Mouse (Mus musculus) MEL (cell line): ENCODE data around the gene Ppp2r5b. TPM values are rescaled to one million over a fixed set of nuclear protein-coding genes. Genes with fewer than 3 reads are reported as not detected.
A peak's percentile ranks its signal among the peaks of the same experiment; 100 is the strongest.

ENCODE experiments used
- DNase-seq: peaks from one replicate; pipeline ENCODE4 v3.0.0; 2011; ENCODE audit warnings: low read depth, low spot score
- H3K27ac ChIP-seq: 2 replicates; pipeline ENCODE4 v1.5.1; 2012; ENCODE audit warnings: low read depth, mild to moderate bottlenecking, control low read depth, low read length, moderate library complexity; ENCODE audit not compliant: control insufficient read depth
- H3K27me3 ChIP-seq, 2 experiments: fragments of 150-350 bp in 1 of 2; sonication (generic) in 1 of 2; 2 replicates each; pipeline ENCODE4 v1.6.1; 2012; ENCODE audit warnings: low read length in 2 of 2, mild to moderate bottlenecking in 2 of 2, improper control_type of control experiment in 1 of 2, moderate library complexity in 1 of 2; ENCODE audit not compliant: insufficient read depth in 2 of 2, control insufficient read depth in 1 of 2
- H3K36me3 ChIP-seq, 2 experiments: 2 replicates each; pipeline ENCODE4 v1.6.1; 2012 to 2014; ENCODE audit warnings: low read length in 2 of 2, improper control_type of control experiment in 1 of 2, inconsistent platforms in 1 of 2, mild to moderate bottlenecking in 1 of 2; ENCODE audit not compliant: insufficient read depth in 2 of 2, control insufficient read depth in 1 of 2
- H3K4me1 ChIP-seq, 2 experiments: fragments of 150-350 bp in 1 of 2; sonication (generic) in 1 of 2; 2 replicates each; pipeline ENCODE4 v1.6.1; 2012; ENCODE audit warnings: low read length in 2 of 2, improper control_type of control experiment in 1 of 2, mild to moderate bottlenecking in 1 of 2; ENCODE audit not compliant: insufficient read depth in 2 of 2, control insufficient read depth in 1 of 2
- H3K4me3 ChIP-seq, 2 experiments: fragments of 150-350 bp in 1 of 2; sonication (generic) in 1 of 2; 2 replicates each; pipeline ENCODE4 v1.5.1; 2012; ENCODE audit warnings: low read depth in 2 of 2, low read length in 2 of 2, mild to moderate bottlenecking in 2 of 2, moderate library complexity in 2 of 2, control low read depth in 1 of 2, improper control_type of control experiment in 1 of 2; ENCODE audit not compliant: control insufficient read depth in 1 of 2, insufficient read depth in 1 of 2
- H3K79me2 ChIP-seq: 2 replicates; pipeline ENCODE4 v1.6.1; 2012; ENCODE audit warnings: mild to moderate bottlenecking, low read length, moderate library complexity; ENCODE audit not compliant: control insufficient read depth, poor library complexity, insufficient read depth
- H3K9ac ChIP-seq: 2 replicates; pipeline ENCODE4 v1.6.1; 2012; ENCODE audit warnings: low read depth, mild to moderate bottlenecking, control low read depth, low read length, moderate library complexity; ENCODE audit not compliant: control insufficient read depth, poor library complexity, severe bottlenecking
- H3K9me3 ChIP-seq: fragments of 150-350 bp; sonication (generic); replicated peaks from 2 replicates; pipeline ENCODE4 v1.6.1; 2012; ENCODE audit warnings: mild to moderate bottlenecking, low read length, improper control_type of control experiment, moderate library complexity; ENCODE audit not compliant: insufficient read depth
- BHLHE40 ChIP-seq: IDR thresholded peaks from 2 replicates; pipeline ENCODE4 v1.6.1; 2012; ENCODE audit warnings: low read depth, mild to moderate bottlenecking, inconsistent platforms, low read length, improper control_type of control experiment, borderline replicate concordance
- CHD1 ChIP-seq: IDR thresholded peaks from 2 replicates; pipeline ENCODE4 v1.6.1; 2012; ENCODE audit warnings: low read depth, mild to moderate bottlenecking, inconsistent platforms, low read length, improper control_type of control experiment
- CTCF ChIP-seq, 3 experiments: IDR thresholded peaks in 2 of 3; conservative IDR thresholded peaks in 1 of 3; 2 replicates each; pipeline ENCODE4 v1.5.1; 2011 to 2012; ENCODE audit warnings: low read length in 3 of 3, low read depth in 2 of 3, mild to moderate bottlenecking in 2 of 3, improper control_type of control experiment in 1 of 3, inconsistent platforms in 1 of 3, mixed read lengths in 1 of 3, moderate library complexity in 1 of 3; ENCODE audit not compliant: control insufficient read depth in 1 of 3, insufficient read depth in 1 of 3, poor library complexity in 1 of 3, severe bottlenecking in 1 of 3
- E2F4 ChIP-seq: IDR thresholded peaks from 2 replicates; pipeline ENCODE4 v1.6.1; 2011; ENCODE audit warnings: low read depth, low read length, improper control_type of control experiment, borderline replicate concordance
- ELF1 ChIP-seq: IDR thresholded peaks from 2 replicates; pipeline ENCODE4 v1.6.1; 2014; ENCODE audit warnings: low read depth, mild to moderate bottlenecking, inconsistent platforms, low read length, improper control_type of control experiment, moderate library complexity
- EP300 ChIP-seq, 2 experiments: IDR thresholded peaks; 2 replicates each; pipeline ENCODE4 v1.6.1; 2011; ENCODE audit warnings: improper control_type of control experiment in 2 of 2, low read length in 2 of 2, low read depth in 1 of 2, mild to moderate bottlenecking in 1 of 2
- ETS1 ChIP-seq: IDR thresholded peaks from 2 replicates; pipeline ENCODE4 v1.6.1; 2012; ENCODE audit warnings: low read depth, mild to moderate bottlenecking, inconsistent platforms, low read length, improper control_type of control experiment, moderate library complexity
- GABPA ChIP-seq: IDR thresholded peaks from 2 replicates; pipeline ENCODE4 v1.6.1; 2012; ENCODE audit warnings: low read depth, mild to moderate bottlenecking, inconsistent platforms, low read length, improper control_type of control experiment, moderate library complexity
- KAT2A ChIP-seq: conservative IDR thresholded peaks from 2 replicates; pipeline ENCODE4 v1.6.1; 2012; ENCODE audit warnings: low read depth, low read length, improper control_type of control experiment, inconsistent platforms
- MAX ChIP-seq: IDR thresholded peaks from 2 replicates; pipeline ENCODE4 v1.6.1; 2011; ENCODE audit warnings: low read length, improper control_type of control experiment
- MAZ ChIP-seq: IDR thresholded peaks from 2 replicates; pipeline ENCODE4 v1.6.1; 2012; ENCODE audit warnings: low read depth, mild to moderate bottlenecking, inconsistent platforms, low read length, improper control_type of control experiment
- MYB ChIP-seq: IDR thresholded peaks from 2 replicates; pipeline ENCODE4 v1.6.1; 2011; ENCODE audit warnings: mild to moderate bottlenecking, low read depth, low read length, improper control_type of control experiment
- MYC ChIP-seq: IDR thresholded peaks from 2 replicates; pipeline ENCODE4 v1.6.1; 2011; ENCODE audit warnings: low read depth, mild to moderate bottlenecking, low read length, improper control_type of control experiment, moderate library complexity
- NELFE ChIP-seq: IDR thresholded peaks from 2 replicates; pipeline ENCODE4 v1.6.1; 2011; ENCODE audit warnings: low read depth, low read length, improper control_type of control experiment
- NRF1 ChIP-seq: IDR thresholded peaks from 2 replicates; pipeline ENCODE4 v1.6.1; 2014; ENCODE audit warnings: low read depth, mild to moderate bottlenecking, inconsistent platforms, low read length, improper control_type of control experiment, moderate library complexity; ENCODE audit not compliant: poor library complexity, insufficient read depth, severe bottlenecking
- RCOR1 ChIP-seq: IDR thresholded peaks from 2 replicates; pipeline ENCODE4 v1.6.1; 2012; ENCODE audit warnings: low read depth, mild to moderate bottlenecking, inconsistent platforms, low read length, improper control_type of control experiment
- SIN3A ChIP-seq: IDR thresholded peaks from 2 replicates; pipeline ENCODE4 v1.6.1; 2012; ENCODE audit warnings: low read length, improper control_type of control experiment, inconsistent platforms
- SMC3 ChIP-seq: IDR thresholded peaks from 2 replicates; pipeline ENCODE4 v1.6.1; 2011; ENCODE audit warnings: low read depth, low read length, improper control_type of control experiment
- UBTF ChIP-seq: IDR thresholded peaks from 2 replicates; pipeline ENCODE4 v1.6.1; 2012; ENCODE audit warnings: low read depth, mild to moderate bottlenecking, inconsistent platforms, low read length, improper control_type of control experiment, moderate library complexity, borderline replicate concordance; ENCODE audit not compliant: insufficient read depth
- ZC3H11A ChIP-seq: IDR thresholded peaks from 2 replicates; pipeline ENCODE4 v1.6.1; 2012; ENCODE audit warnings: low read depth, mild to moderate bottlenecking, inconsistent platforms, low read length, improper control_type of control experiment
- ZKSCAN1 ChIP-seq: IDR thresholded peaks from 2 replicates; pipeline ENCODE4 v1.6.1; 2012; ENCODE audit warnings: low read depth, mild to moderate bottlenecking, inconsistent platforms, low read length, improper control_type of control experiment, moderate library complexity
- ZMIZ1 ChIP-seq: IDR thresholded peaks from 2 replicates; pipeline ENCODE4 v1.6.1; 2012; ENCODE audit warnings: low read depth, mild to moderate bottlenecking, inconsistent platforms, low read length, improper control_type of control experiment, moderate library complexity
- ZNF384 ChIP-seq: IDR thresholded peaks from 2 replicates; pipeline ENCODE4 v1.6.1; 2012; ENCODE audit warnings: low read depth, mild to moderate bottlenecking, inconsistent platforms, low read length, improper control_type of control experiment
- polyA plus RNA-seq, 2 experiments: library from polyadenylated mRNA; stranded (reverse) in 1 of 2; unstranded in 1 of 2; fragments of >175 nt in 1 of 2; fragments of >200 nt in 1 of 2; gene quantifications; 2 replicates each; pipeline versions ENCODE4 v1.2.1 to v1.2.4; 2012; ENCODE audit warnings: low replicate concordance in 2 of 2, low read depth in 1 of 2; ENCODE audit not compliant: insufficient read length in 2 of 2, insufficient read depth in 1 of 2, missing spikeins in 1 of 2
- total RNA-seq: library from RNA; depleted of rRNA; stranded (reverse); fragments of 300-350 nt; gene quantifications from 2 replicates; pipeline ENCODE4 v1.2.3, GENCODE M21; 2012

Ppp2r5b gene
- total and polyA plus RNA-seq, 3 experiments = 14.7 to 15.6 TPM; not detected in 1

- TF ChIP-seq NELFE = peak; percentile 56
- TF ChIP-seq BHLHE40 = no peak; the same call in 1 of the 2 replicates
- peak; percentile 89 for TF ChIP-seq RCOR1
- TF ChIP-seq ZC3H11A = no peak
- no peak for TF ChIP-seq MYB
- peak; percentile 49; the same call in 1 of the 2 replicates for TF ChIP-seq MAZ
- 0 out of 2 replicates have a peak, but pooled peaks have one; percentile 29 for TF ChIP-seq MYC
- peak; percentile 96 for TF ChIP-seq ETS1
- no peak for TF ChIP-seq E2F4
- no peak for TF ChIP-seq NRF1
- TF ChIP-seq KAT2A = no peak
- no peak for TF ChIP-seq ZNF384
- peak; percentile 88 to 97 for TF ChIP-seq EP300 (IDR thresholded peaks at IDR 0.05; ENCODE audit: low read depth in 1 of 2, low read length in 2 of 2)
- no peak for TF ChIP-seq ELF1
- no peak for TF ChIP-seq SMC3
- no peak for TF ChIP-seq UBTF
- TF ChIP-seq SIN3A = peak; percentile 87
- no peak for TF ChIP-seq ZMIZ1
- no peak for TF ChIP-seq ZKSCAN1
- no peak for TF ChIP-seq CHD1
- TF ChIP-seq GABPA = no peak
- TF ChIP-seq MAX = no peak
- no peak for TF ChIP-seq CTCF (IDR thresholded peaks at IDR 0.05 in 2 of 3, conservative IDR thresholded peaks at IDR 0.05 in 1 of 3; ENCODE audit: control insufficient read depth in 1 of 3, insufficient read depth in 1 of 3, low read depth in 2 of 3, low read length in 3 of 3, poor library complexity in 1 of 3, severe bottlenecking in 1 of 3)
Observed at GRCm38 (mm10) chr19:6284502-6284901, 48.8 kb upstream of the Ppp2r5b start (continued).

DNA sequence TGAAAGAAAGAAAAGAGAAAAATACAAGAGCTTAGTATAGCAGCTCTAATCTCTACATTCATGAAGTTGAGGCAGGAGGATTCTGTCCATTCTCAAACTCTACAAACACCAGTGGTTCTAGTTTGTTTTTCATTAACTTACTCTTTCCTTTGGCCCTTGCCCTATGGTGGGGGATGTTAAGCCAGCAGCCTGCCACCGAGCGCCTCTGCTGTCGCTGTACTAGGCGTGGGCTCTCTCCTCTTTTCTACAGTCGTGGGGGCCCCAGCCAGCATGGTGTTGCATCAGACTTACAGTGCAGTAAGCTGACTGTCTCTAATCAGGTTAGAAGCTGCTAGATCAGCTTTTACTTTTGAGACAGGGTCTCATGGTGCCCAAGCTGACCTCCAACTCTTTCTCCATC, 47.3 kb upstream of the Ppp2r5b start:
- Histone ChIP-seq H3K4me3 (no peak overlapping the region), H3K27me3 (no peaks in the 10 kb centered on the region)

More for the DNA sequence above, 47.3 kb upstream of the Ppp2r5b start:
- Histone ChIP-seq H3K4me1 (peaks cover 39 to 59% of the 10 kb centered on the region in 2 experiments), H3K27ac (peak overlapping the region; percentile 98), H3K9me3 (no peaks in the 10 kb centered on the region), H3K36me3 (peaks cover 15 to 55% of the 10 kb centered on the region in 2 experiments), H3K9ac (peak overlapping the region; percentile 37), H3K79me2 (peaks cover 29% of the 10 kb centered on the region)
- no peak for DNase-seq
- TF ChIP-seq ETS1 (0 out of 2 replicates have a peak, but pooled peaks have one; percentile 16), E2F4 (no peak)
